Mouse (Mus musculus): ENCODE results near the gene Pcx. TPM values are rescaled to one million over a fixed set of nuclear protein-coding genes. Genes with fewer than 3 reads are reported as not detected.

The Pcx gene
- polyA plus RNA-seq, 1 experiment from 2014 or later = 14.1 TPM

GRCm38 (mm10) chr19:4596071-4596470, 85.8 kb downstream of the Pcx start:
- Histone ChIP-seq H3K9me3 (replicated peaks; ENCODE audit: control insufficient read depth, low read length) (no peaks in the 10 kb centered on the region), H3K36me3 (ENCODE audit: control insufficient read depth, insufficient read depth) (no peaks in the 10 kb centered on the region), H3K27ac (ENCODE audit: low read length) (no peak overlapping the region), H3K9ac (ENCODE audit: low read length) (no peak overlapping the region), H3K4me1 (ENCODE audit: control insufficient read depth, insufficient read depth, low read length) (no peaks in the 10 kb centered on the region), H3K4me2 (ENCODE audit: low read depth, low read length) (no peak overlapping the region), H3K4me3 (ENCODE audit: low read length) (no peak overlapping the region), H3K27me3 (ENCODE audit: control insufficient read depth, insufficient read depth, low read length) (no peaks in the 10 kb centered on the region)
- no peak for ATAC-seq (replicated peaks; ENCODE audit: extremely low read depth, insufficient read depth, low FRiP score)
- 48% methylated on average over 2 of the region's 2 CpGs for WGBS

GRCm38 (mm10) chr19:4602459-4602858, 92.2 kb downstream of the Pcx start:
- H3K9me3 ChIP-seq (replicated peaks; ENCODE audit: control insufficient read depth, low read length) = no peaks in the 10 kb centered on the region
- 84% methylated on average over 20 of the region's 20 CpGs for WGBS
- no peak overlapping the region for H3K27ac ChIP-seq (ENCODE audit: low read length)
- H3K4me2 ChIP-seq (ENCODE audit: low read depth, low read length) = no peak overlapping the region
- H3K9ac ChIP-seq (ENCODE audit: low read length) = no peak overlapping the region
- no peaks in the 10 kb centered on the region for H3K27me3 ChIP-seq (ENCODE audit: control insufficient read depth, insufficient read depth, low read length)
- peaks cover 6% of the 10 kb centered on the region; the same call in 1 of the 2 replicates for H3K4me1 ChIP-seq (ENCODE audit: control insufficient read depth, insufficient read depth, low read length)
- no peaks in the 10 kb centered on the region for H3K36me3 ChIP-seq (ENCODE audit: control insufficient read depth, insufficient read depth)
- H3K4me3 ChIP-seq (ENCODE audit: low read length) = no peak overlapping the region
- ATAC-seq (replicated peaks; ENCODE audit: extremely low read depth, insufficient read depth, low FRiP score) = no peak

- WGBS = 36% methylated on average over 24 of the region's 24 CpGs
- Histone ChIP-seq H3K36me3 (ENCODE audit: control insufficient read depth, insufficient read depth) (no peaks in the 10 kb centered on the region), H3K4me3 (ENCODE audit: low read length) (no peak overlapping the region), H3K4me2 (ENCODE audit: low read depth, low read length) (peak overlapping the region; percentile 52), H3K27ac (ENCODE audit: low read length) (no peak overlapping the region), H3K4me1 (ENCODE audit: control insufficient read depth, insufficient read depth, low read length) (peaks cover 6% of the 10 kb centered on the region; the same call in 1 of the 2 replicates), H3K9ac (ENCODE audit: low read length) (no peak overlapping the region; the same call in 1 of the 2 replicates), H3K27me3 (ENCODE audit: control insufficient read depth, insufficient read depth, low read length) (no peaks in the 10 kb centered on the region), H3K9me3 (replicated peaks; ENCODE audit: control insufficient read depth, low read length) (no peaks in the 10 kb centered on the region)
- ATAC-seq (replicated peaks; ENCODE audit: extremely low read depth, insufficient read depth, low FRiP score) = peak; percentile 77
These were observed 93.8 kb downstream of the Pcx start for GRCm38 (mm10) chr19:4603801-4604723.

GRCm38 (mm10) chr19:4605654-4606053, 95.4 kb downstream of the Pcx start:
- Histone ChIP-seq H3K27ac (ENCODE audit: low read length) (no peak overlapping the region), H3K27me3 (ENCODE audit: control insufficient read depth, insufficient read depth, low read length) (no peaks in the 10 kb centered on the region), H3K36me3 (ENCODE audit: control insufficient read depth, insufficient read depth) (no peaks in the 10 kb centered on the region), H3K4me2 (ENCODE audit: low read depth, low read length) (no peak overlapping the region), H3K4me1 (ENCODE audit: control insufficient read depth, insufficient read depth, low read length) (peaks cover 8% of the 10 kb centered on the region), H3K4me3 (ENCODE audit: low read length) (no peak overlapping the region), H3K9ac (ENCODE audit: low read length) (no peak overlapping the region), H3K9me3 (replicated peaks; ENCODE audit: control insufficient read depth, low read length) (no peaks in the 10 kb centered on the region)
- WGBS = 86% methylated on average over 4 of the region's 4 CpGs
- no peak for ATAC-seq (replicated peaks; ENCODE audit: extremely low read depth, insufficient read depth, low FRiP score)

GRCm38 (mm10) chr19:4607406-4607805, 97.1 kb downstream of the Pcx start:
- no peaks in the 10 kb centered on the region for H3K27me3 ChIP-seq (ENCODE audit: control insufficient read depth, insufficient read depth, low read length)
- no peak for ATAC-seq (replicated peaks; ENCODE audit: extremely low read depth, insufficient read depth, low FRiP score)

GRCm38 (mm10) chr19:4608511-4608910, 98.2 kb downstream of the Pcx start:
- no peaks in the 10 kb centered on the region for H3K27me3 ChIP-seq (ENCODE audit: control insufficient read depth, insufficient read depth, low read length)
- no peaks in the 10 kb centered on the region for H3K9me3 ChIP-seq (replicated peaks; ENCODE audit: control insufficient read depth, low read length)
- peaks cover 8% of the 10 kb centered on the region for H3K4me1 ChIP-seq (ENCODE audit: control insufficient read depth, insufficient read depth, low read length)
- no peak overlapping the region for H3K4me2 ChIP-seq (ENCODE audit: low read depth, low read length)
- H3K4me3 ChIP-seq (ENCODE audit: low read length) = no peak overlapping the region
- peaks cover 10% of the 10 kb centered on the region for H3K36me3 ChIP-seq (ENCODE audit: control insufficient read depth, insufficient read depth)
- H3K27ac ChIP-seq (ENCODE audit: low read length) = no peak overlapping the region
- WGBS = 77% methylated on average over 4 of the region's 4 CpGs
- H3K9ac ChIP-seq (ENCODE audit: low read length) = no peak overlapping the region
- ATAC-seq (replicated peaks; ENCODE audit: extremely low read depth, insufficient read depth, low FRiP score) = no peak

More at GRCm38 (mm10) chr19:4607406-4607805, 97.1 kb downstream of the Pcx start:
- H3K4me2 ChIP-seq (ENCODE audit: low read depth, low read length) = no peak overlapping the region
- WGBS = 88% methylated on average over 12 of the region's 12 CpGs
- peaks cover 8% of the 10 kb centered on the region for H3K36me3 ChIP-seq (ENCODE audit: control insufficient read depth, insufficient read depth)
- peaks cover 8% of the 10 kb centered on the region for H3K4me1 ChIP-seq (ENCODE audit: control insufficient read depth, insufficient read depth, low read length)
- no peaks in the 10 kb centered on the region for H3K9me3 ChIP-seq (replicated peaks; ENCODE audit: control insufficient read depth, low read length)
- H3K27ac ChIP-seq (ENCODE audit: low read length) = no peak overlapping the region
- H3K9ac ChIP-seq (ENCODE audit: low read length) = no peak overlapping the region
- H3K4me3 ChIP-seq (ENCODE audit: low read length) = no peak overlapping the region

GRCm38 (mm10) chr19:4610109-4610508, 99.8 kb downstream of the Pcx start:
- H3K27me3 ChIP-seq (ENCODE audit: control insufficient read depth, insufficient read depth, low read length) = no peaks in the 10 kb centered on the region
- no peak overlapping the region for H3K9ac ChIP-seq (ENCODE audit: low read length)
- H3K4me3 ChIP-seq (ENCODE audit: low read length) = no peak overlapping the region
- no peak overlapping the region for H3K27ac ChIP-seq (ENCODE audit: low read length)
- no peak overlapping the region for H3K4me2 ChIP-seq (ENCODE audit: low read depth, low read length)
- peaks cover 10% of the 10 kb centered on the region for H3K36me3 ChIP-seq (ENCODE audit: control insufficient read depth, insufficient read depth)
- ATAC-seq (replicated peaks; ENCODE audit: extremely low read depth, insufficient read depth, low FRiP score) = no peak
- peaks cover 6% of the 10 kb centered on the region for H3K4me1 ChIP-seq (ENCODE audit: control insufficient read depth, insufficient read depth, low read length)
- no peaks in the 10 kb centered on the region for H3K9me3 ChIP-seq (replicated peaks; ENCODE audit: control insufficient read depth, low read length)
- 43% methylated on average over 4 of the region's 4 CpGs for WGBS

- H3K27ac ChIP-seq (ENCODE audit: low read length) = no peak overlapping the region
- no peak overlapping the region for H3K9ac ChIP-seq (ENCODE audit: low read length)
- H3K4me3 ChIP-seq (ENCODE audit: low read length) = no peak overlapping the region
- H3K27me3 ChIP-seq (ENCODE audit: control insufficient read depth, insufficient read depth, low read length) = no peaks in the 10 kb centered on the region
- H3K9me3 ChIP-seq (replicated peaks; ENCODE audit: control insufficient read depth, low read length) = no peaks in the 10 kb centered on the region
- WGBS = 89% methylated on average over 19 of the region's 19 CpGs
- no peak overlapping the region for H3K4me2 ChIP-seq (ENCODE audit: low read depth, low read length)
- H3K4me1 ChIP-seq (ENCODE audit: control insufficient read depth, insufficient read depth, low read length) = peaks cover 6% of the 10 kb centered on the region
- no peak for ATAC-seq (replicated peaks; ENCODE audit: extremely low read depth, insufficient read depth, low FRiP score)
- peaks cover 10% of the 10 kb centered on the region for H3K36me3 ChIP-seq (ENCODE audit: control insufficient read depth, insufficient read depth)
These were observed 102.1 kb downstream of the Pcx start for GRCm38 (mm10) chr19:4612181-4612961.
